Mouse (Mus musculus) CH12.LX (cell line): ENCODE data around the gene Cnp. TPM values are rescaled to one million over a fixed set of nuclear protein-coding genes. Genes with fewer than 3 reads are reported as not detected.

Experiments
- DNase-seq: peaks from one replicate; pipeline ENCODE4 v3.0.0-alpha.2; 2013; ENCODE audit errors: extremely low read depth
- H3K27ac ChIP-seq: 2 replicates; pipeline ENCODE4 v1.5.1; 2012; ENCODE audit warnings: low read depth, mild to moderate bottlenecking, control low read depth, moderate library complexity; ENCODE audit not compliant: insufficient read depth
- H3K27me3 ChIP-seq: replicated peaks from 2 replicates; pipeline ENCODE3; 2012; ENCODE audit warnings: inconsistent platforms
- H3K36me3 ChIP-seq, 2 experiments: replicated peaks in 1 of 2; 2 replicates each; pipeline versions ENCODE3 to v1.6.1; 2012; ENCODE audit warnings: inconsistent platforms in 1 of 2, low read length in 1 of 2, mild to moderate bottlenecking in 1 of 2, mixed read lengths in 1 of 2, moderate library complexity in 1 of 2; ENCODE audit not compliant: control insufficient read depth in 1 of 2, insufficient read depth in 1 of 2
- H3K4me1 ChIP-seq, 2 experiments: 2 replicates each; pipeline ENCODE4 v1.6.1; 2012; ENCODE audit warnings: inconsistent platforms in 1 of 2, moderate library complexity in 1 of 2; ENCODE audit not compliant: insufficient read depth in 2 of 2, control insufficient read depth in 1 of 2
- H3K4me2 ChIP-seq: 2 replicates; pipeline ENCODE4 v1.6.1; 2012; ENCODE audit warnings: low read depth, mild to moderate bottlenecking, control low read depth; ENCODE audit not compliant: poor library complexity, insufficient read depth, severe bottlenecking
- H3K4me3 ChIP-seq, 3 experiments: fragments of 150-350 bp in 1 of 3; sonication (generic) in 1 of 3; replicated peaks in 1 of 3; 2 replicates each; pipeline versions ENCODE3 to v1.5.1; 2011 to 2012; ENCODE audit warnings: low read depth in 2 of 3, low read length in 2 of 3, mild to moderate bottlenecking in 2 of 3, moderate library complexity in 2 of 3, control low read depth in 1 of 3, improper control_type of control experiment in 1 of 3, inconsistent platforms in 1 of 3, mixed read lengths in 1 of 3; ENCODE audit not compliant: poor library complexity in 1 of 3
- H3K79me2 ChIP-seq: replicated peaks from 2 replicates; pipeline ENCODE4 v1.6.1; 2012; ENCODE audit warnings: mild to moderate bottlenecking, moderate library complexity; ENCODE audit not compliant: control insufficient read depth, poor library complexity, insufficient read depth, severe bottlenecking; ENCODE audit errors: extremely low read depth
- H3K9ac ChIP-seq: 2 replicates; pipeline ENCODE4 v1.6.1; 2012; ENCODE audit warnings: low read depth, mild to moderate bottlenecking, control low read depth, moderate library complexity; ENCODE audit not compliant: insufficient read depth
- H3K9me3 ChIP-seq: replicated peaks from 2 replicates; pipeline ENCODE3; 2012; ENCODE audit warnings: low read length, inconsistent platforms, mixed read lengths
- BHLHE40 ChIP-seq: IDR thresholded peaks from 2 replicates; pipeline ENCODE4 v1.6.1; 2011; ENCODE audit warnings: mild to moderate bottlenecking, low read depth, low read length, improper control_type of control experiment
- CHD1 ChIP-seq: IDR thresholded peaks from 2 replicates; pipeline ENCODE4 v1.6.1; 2012; ENCODE audit warnings: low read depth, low read length, improper control_type of control experiment, inconsistent platforms
- CTCF ChIP-seq, 2 experiments: IDR thresholded peaks in 1 of 2; conservative IDR thresholded peaks in 1 of 2; 2 replicates each; pipeline ENCODE4 v1.5.1; 2011 to 2012; ENCODE audit warnings: low read depth in 2 of 2, low read length in 2 of 2, improper control_type of control experiment in 1 of 2, inconsistent platforms in 1 of 2, mild to moderate bottlenecking in 1 of 2, moderate library complexity in 1 of 2
- E2F4 ChIP-seq: IDR thresholded peaks from 2 replicates; pipeline ENCODE4 v1.6.1; 2011; ENCODE audit warnings: low read depth, low read length, improper control_type of control experiment; ENCODE audit not compliant: insufficient replicate concordance
- ELF1 ChIP-seq: IDR thresholded peaks from 2 replicates; pipeline ENCODE4 v1.6.1; 2014; ENCODE audit warnings: low read depth, mild to moderate bottlenecking, inconsistent platforms, low read length, improper control_type of control experiment
- ETS1 ChIP-seq: conservative IDR thresholded peaks from 2 replicates; pipeline ENCODE4 v1.6.1; 2012; ENCODE audit warnings: low read depth, mild to moderate bottlenecking, inconsistent platforms, low read length, improper control_type of control experiment, moderate library complexity
- HCFC1 ChIP-seq: IDR thresholded peaks from 2 replicates; pipeline ENCODE4 v1.6.1; 2012; ENCODE audit warnings: low read depth, mild to moderate bottlenecking, inconsistent platforms, low read length, improper control_type of control experiment
- IRF4 ChIP-seq: IDR thresholded peaks from 2 replicates; pipeline ENCODE4 v1.6.1; 2014; ENCODE audit warnings: low read depth, mild to moderate bottlenecking, inconsistent platforms, low read length, improper control_type of control experiment
- JUND ChIP-seq: conservative IDR thresholded peaks from 2 replicates; pipeline ENCODE4 v1.6.1; 2011; ENCODE audit warnings: low read depth, low read length, improper control_type of control experiment
- MAFK ChIP-seq: IDR thresholded peaks from 2 replicates; pipeline ENCODE4 v1.6.1; 2011; ENCODE audit warnings: low read length, improper control_type of control experiment; ENCODE audit not compliant: insufficient replicate concordance
- MAX ChIP-seq: IDR thresholded peaks from 2 replicates; pipeline ENCODE4 v1.6.1; 2011; ENCODE audit warnings: low read length, improper control_type of control experiment
- MAZ ChIP-seq: IDR thresholded peaks from 2 replicates; pipeline ENCODE4 v1.6.1; 2012; ENCODE audit warnings: low read depth, mild to moderate bottlenecking, inconsistent platforms, low read length, improper control_type of control experiment, moderate library complexity
- NELFE ChIP-seq: IDR thresholded peaks from 2 replicates; pipeline ENCODE4 v1.6.1; 2011; ENCODE audit warnings: low read depth, low read length, improper control_type of control experiment
- POLR2A ChIP-seq: IDR thresholded peaks from 2 replicates; pipeline ENCODE4 v1.6.1; 2011; ENCODE audit warnings: low read depth, mild to moderate bottlenecking, improper control_type of control experiment, low read length
- SIN3A ChIP-seq: IDR thresholded peaks from 2 replicates; pipeline ENCODE4 v1.6.1; 2012; ENCODE audit warnings: low read length, improper control_type of control experiment, inconsistent platforms
- SMC3 ChIP-seq: IDR thresholded peaks from 2 replicates; pipeline ENCODE4 v1.6.1; 2011; ENCODE audit warnings: low read depth, low read length, improper control_type of control experiment
- UBTF ChIP-seq: IDR thresholded peaks from 2 replicates; pipeline ENCODE4 v1.6.1; 2012; ENCODE audit warnings: low read depth, mild to moderate bottlenecking, inconsistent platforms, low read length, improper control_type of control experiment, moderate library complexity
- USF1 ChIP-seq: IDR thresholded peaks from 2 replicates; pipeline ENCODE4 v1.6.1; 2014; ENCODE audit warnings: low read depth, mild to moderate bottlenecking, inconsistent platforms, low read length, improper control_type of control experiment
- USF2 ChIP-seq: conservative IDR thresholded peaks from 2 replicates; pipeline ENCODE4 v1.6.1; 2011; ENCODE audit warnings: low read depth, low read length, improper control_type of control experiment
- ZC3H11A ChIP-seq: IDR thresholded peaks from 2 replicates; pipeline ENCODE4 v1.6.1; 2012; ENCODE audit warnings: low read depth, mild to moderate bottlenecking, inconsistent platforms, low read length, improper control_type of control experiment
- ZMIZ1 ChIP-seq: IDR thresholded peaks from 2 replicates; pipeline ENCODE4 v1.6.1; 2012; ENCODE audit warnings: low read depth, mild to moderate bottlenecking, inconsistent platforms, low read length, improper control_type of control experiment
- ZNF384 ChIP-seq: IDR thresholded peaks from 2 replicates; pipeline ENCODE4 v1.6.1; 2012; ENCODE audit warnings: low read depth, low read length, improper control_type of control experiment, inconsistent platforms
- dilution Hi-C: fragments of 300-500 bp; cut with MboI; formaldehyde crosslinking; loops from 2 replicates; pipeline ENCODE4 v1.14.3; 2020; ENCODE audit warnings: low sequenced_read_pairs; ENCODE audit not compliant: extremely low pct_unique_long_range_greater_than_20kb, extremely low pct_ligation_motif_present
- in situ Hi-C: fragments of 300-500 bp; cut with MboI; formaldehyde crosslinking; loops from 3 replicates; pipeline ENCODE4 v1.14.3; 2019; ENCODE audit warnings: low sequenced_read_pairs, low pct_ligation_motif_present, low pct_unique_long_range_greater_than_20kb, mixed read lengths
- polyA plus RNA-seq: library from polyadenylated mRNA; unstranded; fragments of >175 nt; gene quantifications from 2 replicates; pipeline ENCODE4 v1.2.1, GENCODE M21; 2012; ENCODE audit warnings: low read depth; ENCODE audit not compliant: insufficient read length
- total RNA-seq, 2 experiments: library from RNA; depleted of rRNA; stranded (reverse); fragments of 300-350 nt in 1 of 2; fragments of >200 nt in 1 of 2; gene quantifications; 2 replicates each; pipeline ENCODE4 v1.2.3; 2012 to 2014

Cnp gene
- total and polyA plus RNA-seq, 3 experiments: 77.7 to 87.8 (median 80.2) TPM

DNA sequence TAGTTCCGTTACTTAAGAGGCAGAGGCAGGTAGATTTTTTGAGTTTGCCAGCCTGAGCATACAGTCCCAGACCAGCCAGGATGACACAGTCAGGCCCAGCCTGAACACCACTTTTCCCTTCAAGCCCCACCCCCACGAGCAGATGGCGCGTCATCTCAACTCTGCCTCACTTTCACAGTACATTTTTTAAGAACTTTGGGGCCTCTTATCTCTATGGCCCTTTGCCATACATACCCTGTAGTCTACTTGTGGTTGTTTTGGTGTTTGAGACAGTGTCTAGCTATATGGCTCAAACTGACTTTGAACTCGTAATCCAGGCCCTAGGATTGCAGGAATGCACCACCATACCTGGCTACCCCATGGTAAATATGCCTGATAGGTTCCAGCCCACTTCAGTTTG is 53.4 kb downstream of the Cnp start:
- Histone ChIP-seq H3K9ac (no peak overlapping the region), H3K27ac (peak overlapping the region; percentile 88; the same call in 1 of the 2 replicates), H3K4me3 (no peak overlapping the region), H3K4me1 (peaks cover 33 to 60% of the 10 kb centered on the region in 2 experiments), H3K9me3 (no peaks in the 10 kb centered on the region), H3K4me2 (no peak overlapping the region)
- no peak for DNase-seq
- in situ Hi-C loops: loop anchor here (5.0 kb wide), 1 partner anchor 69 kb away; no protein-coding TSS in a partner anchor
- TF ChIP-seq SIN3A: no peak
- 0 out of 2 replicates have a peak, but pooled peaks have one; percentile 15 for TF ChIP-seq POLR2A
- TF ChIP-seq, all 38 proteins: peak for 1
- dilution Hi-C loops: no loop called here
- peaks cover 22 to 35% of the 10 kb centered on the region in 2 experiments for H3K36me3 ChIP-seq
- H3K79me2 ChIP-seq: peaks cover 1% of the 10 kb centered on the region; the same call in 1 of the 2 replicates
- H3K27me3 ChIP-seq: peaks cover 10% of the 10 kb centered on the region

DNA sequence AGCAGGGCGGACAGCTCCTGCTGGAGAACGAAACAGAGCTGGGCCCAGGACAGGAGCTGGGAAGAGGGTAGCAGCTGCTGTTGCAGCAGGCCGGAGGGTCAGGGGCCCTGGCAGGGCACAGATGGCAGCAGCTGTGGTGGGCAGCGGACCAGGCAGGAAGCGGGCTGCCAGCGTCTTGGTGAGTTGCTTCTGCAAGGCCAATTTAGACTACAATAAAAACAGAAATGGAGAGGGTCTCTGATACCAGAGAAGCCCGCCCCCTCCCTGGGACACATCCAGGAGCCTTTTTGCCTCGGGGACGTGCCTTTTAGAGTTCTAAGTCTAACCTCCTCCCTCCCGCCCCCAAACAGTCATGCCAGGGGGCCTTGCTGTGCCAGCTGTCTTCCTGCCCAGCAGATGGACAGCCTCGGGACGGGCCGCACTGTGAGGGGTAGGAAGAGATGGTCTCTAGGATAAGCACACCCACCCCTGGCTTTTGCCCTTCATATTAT is 54.2 kb downstream of the Cnp start:
- no peak for TF ChIP-seq USF1
- no peak for TF ChIP-seq HCFC1
- no peak for TF ChIP-seq SMC3
- TF ChIP-seq IRF4: no peak
- no peak for TF ChIP-seq MAZ
- no peak for TF ChIP-seq ZNF384
- no peak for TF ChIP-seq ZMIZ1
- no peak for TF ChIP-seq CTCF (conservative IDR thresholded peaks at IDR 0.05 in 1 of 2, IDR thresholded peaks at IDR 0.05 in 1 of 2; ENCODE audit: low read depth in 2 of 2, low read length in 2 of 2)
- no peak for TF ChIP-seq NELFE
- no peak for TF ChIP-seq UBTF
- no peaks in the 10 kb centered on the region; the same call in 1 of the 2 replicates for H3K79me2 ChIP-seq
- no peak overlapping the region for H3K4me3 ChIP-seq
- dilution Hi-C loops (no loop called here), in situ Hi-C loops (loop anchor here (5.0 kb wide), 1 partner anchor 68 kb away; no protein-coding TSS in a partner anchor)
- peaks cover 32 to 57% of the 10 kb centered on the region in 2 experiments for H3K4me1 ChIP-seq
- DNase-seq: no peak
- H3K27ac ChIP-seq: no peak overlapping the region
- H3K4me2 ChIP-seq: no peak overlapping the region
- H3K9me3 ChIP-seq: no peaks in the 10 kb centered on the region
- no peak overlapping the region for H3K9ac ChIP-seq
- H3K36me3 ChIP-seq: peaks cover 22 to 34% of the 10 kb centered on the region in 2 experiments
- H3K27me3 ChIP-seq: peaks cover 19% of the 10 kb centered on the region

DNA sequence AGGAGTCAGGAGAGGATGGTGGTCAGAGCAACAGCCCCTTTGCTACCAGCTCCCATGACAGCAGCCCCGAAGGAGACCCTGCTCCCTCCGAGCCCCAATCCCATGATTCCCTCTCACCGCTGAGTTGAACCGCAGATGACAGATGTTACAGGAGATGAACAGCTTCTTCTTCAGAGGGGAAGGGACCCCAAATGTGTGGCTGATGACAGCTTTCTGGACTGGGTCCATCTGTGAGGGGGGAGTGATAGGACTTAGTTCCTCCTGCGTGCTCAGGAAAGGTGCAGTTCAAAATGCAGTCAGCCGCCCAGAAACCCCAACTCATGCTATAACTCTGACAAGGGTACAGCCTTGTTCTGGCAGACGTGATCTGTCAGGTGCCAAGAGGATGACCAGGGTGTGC is 59.8 kb downstream of the Cnp start:
- no peak overlapping the region for H3K4me3 ChIP-seq
- no peak overlapping the region for H3K27ac ChIP-seq
- no peak for DNase-seq
- no peak overlapping the region for H3K9ac ChIP-seq
- in situ Hi-C loops: no loop called here
- TF ChIP-seq USF1 (no peak), MAX (no peak), MAZ (no peak), USF2 (no peak), BHLHE40 (no peak), E2F4 (no peak), POLR2A (no peak), JUND (no peak), ETS1 (no peak), ZC3H11A (no peak), CHD1 (no peak), MAFK (no peak), ELF1 (no peak)
- no peak overlapping the region for H3K4me2 ChIP-seq
- H3K36me3 ChIP-seq: no peaks in the 10 kb centered on the region
- H3K27me3 ChIP-seq: peaks cover 32% of the 10 kb centered on the region
- no peaks in the 10 kb centered on the region for H3K9me3 ChIP-seq
- H3K4me1 ChIP-seq: peaks cover 1 to 3% of the 10 kb centered on the region in 2 experiments; a peak in 1 of 4 replicates
- H3K79me2 ChIP-seq: no peaks in the 10 kb centered on the region
- dilution Hi-C loops: no loop called here
